Mouse (Mus musculus) midbrain, embryonic 10.5 days (tissue): ENCODE measurements around the gene Gm20388. TPM values are rescaled to one million over a fixed set of nuclear protein-coding genes. Genes with fewer than 3 reads are reported as not detected.

ENCODE experiments used
- DNase-seq: peaks from one replicate; pipeline ENCODE4 v3.0.0-alpha.2; 2017; ENCODE audit warnings: low spot score
- H3K27ac ChIP-seq: fragments of 300-500 bp; sonication (generic); replicated peaks from 2 replicates; pipeline ENCODE4 v1.5.1; 2016; ENCODE audit warnings: mild to moderate bottlenecking
- H3K27me3 ChIP-seq: fragments of 300-500 bp; sonication (generic); 2 replicates; pipeline ENCODE4 v1.6.1; 2016; ENCODE audit warnings: low read depth, mild to moderate bottlenecking; ENCODE audit not compliant: poor library complexity, severe bottlenecking
- H3K36me3 ChIP-seq: fragments of 300-500 bp; sonication (generic); 2 replicates; pipeline ENCODE4 v1.6.1; 2016; ENCODE audit warnings: mild to moderate bottlenecking, moderate library complexity
- H3K4me1 ChIP-seq: fragments of 300-500 bp; sonication (generic); 2 replicates; pipeline ENCODE4 v1.6.1; 2016
- H3K4me3 ChIP-seq: fragments of 300-500 bp; sonication (generic); 2 replicates; pipeline ENCODE4 v1.5.1; 2016; ENCODE audit warnings: mild to moderate bottlenecking, moderate library complexity
- H3K9me3 ChIP-seq: fragments of 300-500 bp; sonication (generic); replicated peaks from 2 replicates; pipeline ENCODE4 v1.6.1; 2016; ENCODE audit warnings: mild to moderate bottlenecking
- WGBS: fragments of 180-500 bp; shearing (Covaris S2); methylation state at CpG from one replicate; pipeline ENCODE4 v1.1.7; 2016; 5-methylcytosine and 5-hydroxymethylcytosine counted together
- polyA plus RNA-seq: library from polyadenylated mRNA; unstranded; fragments of >200 nt; fragmentation: Nextera tagmentation; extraction: Ambion mirVana; gene quantifications from 2 replicates; pipeline ENCODE4 v1.2.1, GENCODE M21; 2016

Gene Gm20388
- polyA plus RNA-seq, 1 experiment from 2014 or later: 7.1 TPM

DNA sequence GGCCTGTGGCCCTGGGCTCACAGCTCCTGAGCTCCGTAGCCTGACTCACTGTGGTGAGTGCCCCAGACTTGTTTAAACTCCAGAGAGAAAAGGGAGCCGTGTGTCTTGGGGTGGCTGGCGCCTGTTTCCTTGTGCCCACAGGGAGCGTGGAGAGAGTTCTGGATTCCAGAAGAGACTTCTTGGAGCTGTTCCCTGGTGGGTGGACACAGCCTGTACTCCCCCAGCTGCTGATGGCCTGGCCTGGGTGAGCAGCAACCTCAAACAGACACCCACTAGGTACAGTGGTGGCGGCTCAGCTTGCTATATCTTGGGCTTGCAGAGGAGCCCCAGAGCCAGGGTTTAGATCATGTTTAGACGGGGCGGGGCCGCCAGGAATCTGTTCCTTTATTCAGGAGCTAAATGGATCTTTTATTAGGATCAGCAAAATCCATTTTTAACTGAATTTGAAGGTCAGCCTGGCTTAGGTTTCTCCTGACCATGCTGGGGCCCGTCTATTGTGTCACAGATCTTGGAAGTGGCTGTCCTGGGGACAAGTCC lies 339.2 kb downstream of the Gm20388 start:
- Histone ChIP-seq H3K36me3 (peaks cover 7% of the 10 kb centered on the region), H3K4me1 (peaks cover 45% of the 10 kb centered on the region), H3K27me3 (no peaks in the 10 kb centered on the region), H3K9me3 (peaks cover 5% of the 10 kb centered on the region; the same call in 1 of the 2 replicates), H3K4me3 (no peak overlapping the region), H3K27ac (peak overlapping the region; percentile 64)
- WGBS: 88% methylated on average over 9 of the region's 9 CpGs
- DNase-seq: no peak

DNA sequence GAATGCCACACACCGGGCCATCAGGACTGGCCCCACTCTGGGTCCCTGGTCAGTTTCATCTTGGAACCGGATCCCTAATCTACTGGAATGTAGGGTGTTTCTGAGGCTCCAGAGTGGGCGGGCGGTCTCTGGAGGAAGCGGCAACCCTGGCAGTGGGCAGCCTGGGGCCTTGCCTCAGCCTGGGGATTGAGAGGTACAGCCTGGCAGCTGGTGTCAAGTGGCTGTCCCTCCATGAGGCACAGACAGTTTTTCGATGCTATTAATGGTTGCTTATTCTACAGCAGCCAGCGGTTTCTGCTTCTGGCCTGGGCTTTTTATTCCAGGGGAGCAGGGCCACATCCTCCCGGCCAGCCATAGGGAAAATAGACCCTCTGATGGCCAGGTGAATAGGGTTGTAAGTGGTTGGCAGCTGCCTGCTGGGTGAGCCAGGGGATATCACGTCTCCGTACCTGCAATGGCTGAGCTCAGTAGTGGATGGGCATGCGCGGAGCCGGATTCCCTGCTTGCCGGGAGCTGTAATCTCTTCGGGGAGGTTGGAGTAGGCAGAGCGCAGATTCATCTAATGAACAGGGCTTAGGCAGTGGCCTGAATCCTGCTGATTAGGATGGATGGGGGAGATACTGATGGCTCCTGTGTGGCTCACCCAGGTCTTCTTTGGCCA lies 340.2 kb downstream of the Gm20388 start:
- DNase-seq: no peak
- peak overlapping the region; percentile 69 for H3K27ac ChIP-seq
- 75% methylated on average over 16 of the region's 16 CpGs for WGBS
- no peak overlapping the region for H3K4me3 ChIP-seq
- H3K36me3 ChIP-seq: peaks cover 7% of the 10 kb centered on the region
- peaks cover 55% of the 10 kb centered on the region for H3K4me1 ChIP-seq
- H3K27me3 ChIP-seq: no peaks in the 10 kb centered on the region
- peaks cover 5% of the 10 kb centered on the region; the same call in 1 of the 2 replicates for H3K9me3 ChIP-seq

DNA sequence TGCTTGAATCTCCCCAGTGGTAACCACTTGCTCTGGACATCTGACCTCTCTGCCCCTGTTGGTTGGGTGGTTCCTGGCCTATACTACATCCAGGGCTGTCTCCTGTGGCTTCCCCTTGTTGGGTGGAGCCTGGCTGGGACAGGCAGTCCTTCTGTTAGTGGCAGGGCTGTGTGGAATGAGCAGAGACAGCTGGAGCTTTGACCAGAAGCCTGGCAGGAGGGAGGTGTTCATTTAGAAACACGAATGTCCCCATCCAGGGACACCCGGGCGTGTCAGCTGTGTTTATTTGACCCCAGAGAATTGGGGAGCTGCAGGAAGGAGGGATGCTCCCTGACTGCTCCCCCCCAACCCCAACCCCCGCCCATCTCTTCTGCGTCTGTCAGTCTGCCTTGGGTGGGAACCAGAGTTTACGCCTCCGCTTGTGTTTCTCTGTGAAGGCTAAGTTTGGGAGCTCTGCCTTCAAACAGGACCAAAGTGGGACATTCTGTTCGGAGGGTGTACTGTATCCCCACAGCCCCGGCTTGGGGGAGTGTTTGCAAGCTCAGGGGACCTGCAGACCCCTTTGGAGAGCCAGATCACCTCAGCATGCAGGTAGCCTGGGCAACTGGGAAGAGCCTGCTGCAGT lies 340.9 kb downstream of the Gm20388 start:
- H3K4me3 ChIP-seq: no peak overlapping the region
- H3K36me3 ChIP-seq: peaks cover 3% of the 10 kb centered on the region; the same call in 1 of the 2 replicates
- 71% methylated on average over 9 of the region's 9 CpGs for WGBS
- no peak for DNase-seq
- H3K27me3 ChIP-seq: no peaks in the 10 kb centered on the region
- H3K9me3 ChIP-seq: peaks cover 5% of the 10 kb centered on the region; the same call in 1 of the 2 replicates
- peaks cover 62% of the 10 kb centered on the region for H3K4me1 ChIP-seq
- peak overlapping the region; percentile 69 for H3K27ac ChIP-seq

DNA sequence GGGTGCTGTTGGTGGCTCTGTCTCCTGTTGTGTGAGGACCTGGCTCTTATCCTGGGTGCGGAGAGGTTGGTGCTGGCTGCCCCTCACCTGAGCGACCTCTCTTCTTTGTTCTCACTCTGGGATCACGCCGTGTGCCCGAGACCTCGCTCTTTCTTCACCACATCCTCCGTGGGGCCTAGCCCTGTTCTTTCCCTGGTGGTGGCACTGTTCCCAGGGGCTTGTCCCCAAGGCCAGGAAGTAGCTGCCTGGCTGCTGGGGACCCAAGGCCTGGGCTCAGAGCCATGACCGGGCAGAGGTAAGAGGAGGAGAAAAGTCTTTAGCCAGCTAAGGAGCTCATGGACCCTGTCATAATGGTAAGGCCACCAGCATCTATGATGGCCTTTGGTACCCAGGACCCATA lies 343.0 kb downstream of the Gm20388 start:
- H3K4me1 ChIP-seq: peaks cover 70% of the 10 kb centered on the region
- H3K27ac ChIP-seq: peak overlapping the region; percentile 65
- H3K9me3 ChIP-seq: no peaks in the 10 kb centered on the region
- H3K4me3 ChIP-seq: no peak overlapping the region
- no peaks in the 10 kb centered on the region for H3K27me3 ChIP-seq
- no peak for DNase-seq
- H3K36me3 ChIP-seq: no peaks in the 10 kb centered on the region
- WGBS: 85% methylated on average over 8 of the region's 8 CpGs

DNA sequence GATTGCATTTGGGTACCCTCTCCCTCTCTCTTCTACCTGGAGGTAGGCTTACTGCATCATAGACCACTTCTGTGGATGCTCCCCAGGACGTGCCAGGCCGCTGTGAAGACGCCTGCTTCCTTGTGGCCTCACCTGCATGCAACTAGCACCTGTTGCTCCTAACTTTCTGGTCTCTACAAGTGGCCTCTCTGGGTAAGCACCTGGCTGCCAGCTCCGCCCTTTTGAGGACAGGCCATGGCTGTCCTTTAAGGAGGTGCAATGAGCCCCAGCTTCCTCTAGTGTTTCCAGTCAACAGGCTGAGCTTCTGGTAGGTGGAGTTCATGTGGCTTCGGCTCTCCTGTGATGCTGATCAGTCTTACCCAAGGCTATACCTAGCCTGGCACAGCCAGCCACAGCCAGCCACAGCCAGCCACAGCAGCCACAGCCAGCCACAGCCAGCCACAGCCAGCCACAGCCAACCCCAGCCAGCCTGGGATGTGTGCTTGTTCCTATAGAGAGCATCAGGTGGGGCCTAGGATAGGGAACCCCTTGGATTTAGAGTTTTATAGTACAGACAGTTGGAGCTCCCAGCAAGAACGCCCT lies 344.9 kb downstream of the Gm20388 start:
- WGBS: 85% methylated on average over 6 of the region's 6 CpGs
- Histone ChIP-seq H3K27ac (peak overlapping the region; percentile 65), H3K9me3 (no peaks in the 10 kb centered on the region), H3K4me1 (peaks cover 73% of the 10 kb centered on the region), H3K4me3 (no peak overlapping the region), H3K36me3 (no peaks in the 10 kb centered on the region), H3K27me3 (no peaks in the 10 kb centered on the region)
- no peak for DNase-seq

DNA sequence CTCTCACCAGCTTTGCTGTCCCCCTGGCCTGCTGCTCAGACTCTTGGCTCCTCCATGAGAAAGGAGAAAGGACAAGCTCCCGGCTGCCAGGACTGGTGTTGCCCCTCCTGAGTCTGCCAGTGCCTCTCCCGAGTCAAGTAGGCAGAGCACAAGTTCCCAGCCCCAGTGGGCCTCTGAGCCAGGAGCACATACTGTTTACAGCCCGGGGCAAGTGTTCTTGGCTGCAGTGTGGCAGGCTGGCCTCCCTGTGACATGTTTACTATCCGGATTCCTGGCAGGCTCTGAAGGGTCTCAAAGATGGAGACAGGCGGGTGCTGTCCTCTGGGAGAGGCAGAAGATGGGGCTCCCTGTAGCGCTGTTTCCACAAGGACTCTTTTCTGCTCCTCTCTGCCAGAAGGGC lies 346.3 kb downstream of the Gm20388 start:
- Histone ChIP-seq H3K27me3 (no peaks in the 10 kb centered on the region), H3K27ac (peak overlapping the region; percentile 68), H3K4me3 (no peak overlapping the region), H3K36me3 (no peaks in the 10 kb centered on the region), H3K4me1 (peaks cover 73% of the 10 kb centered on the region), H3K9me3 (no peaks in the 10 kb centered on the region)
- no peak for DNase-seq
- 63% methylated on average over 6 of the region's 6 CpGs for WGBS

DNA sequence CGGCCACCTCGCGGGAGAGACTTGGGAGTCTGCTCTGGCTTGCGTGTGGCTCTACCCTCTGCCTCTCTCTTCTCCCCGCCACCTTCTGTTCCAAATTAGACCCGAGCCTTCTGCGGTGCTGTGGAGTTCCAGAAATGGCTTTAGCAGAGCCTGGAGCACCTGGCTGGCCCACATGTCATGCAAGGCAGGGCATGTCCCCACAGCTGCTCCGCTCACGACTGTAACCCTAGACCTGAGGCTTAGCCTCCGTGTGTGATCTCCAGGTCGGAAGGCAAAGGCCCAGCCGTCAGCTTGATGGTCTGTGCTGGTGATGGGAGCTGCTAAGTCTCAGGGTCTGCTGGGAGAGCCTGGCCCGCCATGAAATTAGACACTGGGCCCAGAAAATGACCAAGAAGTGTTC lies 348.6 kb downstream of the Gm20388 start:
- DNase-seq: no peak
- peak overlapping the region; percentile 50; the same call in 1 of the 2 replicates for H3K27ac ChIP-seq

DNA sequence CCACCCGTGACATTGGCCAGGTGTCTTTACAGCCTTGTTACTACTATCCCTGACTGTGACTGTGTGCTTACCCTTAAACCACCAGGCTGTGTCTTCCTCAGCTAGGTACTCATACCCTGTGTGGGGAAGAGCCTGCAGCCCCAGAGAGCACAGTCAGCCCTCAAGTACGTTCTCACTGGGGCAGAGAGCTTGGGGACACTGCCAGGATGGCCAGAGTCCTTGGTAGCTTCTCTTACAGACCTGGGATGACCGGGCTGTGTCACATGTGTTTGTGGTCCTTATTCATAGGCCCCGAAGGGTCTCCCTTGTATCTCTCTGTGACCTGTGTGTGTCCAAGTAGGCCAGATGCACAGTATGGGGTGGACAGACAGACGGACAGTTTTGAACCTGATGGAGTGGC lies 350.0 kb downstream of the Gm20388 start:
- WGBS: 85% methylated on average over 5 of the region's 5 CpGs
- Histone ChIP-seq H3K36me3 (no peaks in the 10 kb centered on the region), H3K27ac (peak overlapping the region; percentile 93), H3K4me3 (no peak overlapping the region), H3K27me3 (peaks cover 17% of the 10 kb centered on the region), H3K9me3 (no peaks in the 10 kb centered on the region), H3K4me1 (peaks cover 82% of the 10 kb centered on the region)
- DNase-seq: no peak

More for the DNA sequence above, 348.6 kb downstream of the Gm20388 start:
- H3K4me1 ChIP-seq: peaks cover 82% of the 10 kb centered on the region
- H3K27me3 ChIP-seq: peaks cover 17% of the 10 kb centered on the region
- H3K4me3 ChIP-seq: no peak overlapping the region
- H3K36me3 ChIP-seq: no peaks in the 10 kb centered on the region
- 86% methylated on average over 13 of the region's 13 CpGs for WGBS
- no peaks in the 10 kb centered on the region for H3K9me3 ChIP-seq

DNA sequence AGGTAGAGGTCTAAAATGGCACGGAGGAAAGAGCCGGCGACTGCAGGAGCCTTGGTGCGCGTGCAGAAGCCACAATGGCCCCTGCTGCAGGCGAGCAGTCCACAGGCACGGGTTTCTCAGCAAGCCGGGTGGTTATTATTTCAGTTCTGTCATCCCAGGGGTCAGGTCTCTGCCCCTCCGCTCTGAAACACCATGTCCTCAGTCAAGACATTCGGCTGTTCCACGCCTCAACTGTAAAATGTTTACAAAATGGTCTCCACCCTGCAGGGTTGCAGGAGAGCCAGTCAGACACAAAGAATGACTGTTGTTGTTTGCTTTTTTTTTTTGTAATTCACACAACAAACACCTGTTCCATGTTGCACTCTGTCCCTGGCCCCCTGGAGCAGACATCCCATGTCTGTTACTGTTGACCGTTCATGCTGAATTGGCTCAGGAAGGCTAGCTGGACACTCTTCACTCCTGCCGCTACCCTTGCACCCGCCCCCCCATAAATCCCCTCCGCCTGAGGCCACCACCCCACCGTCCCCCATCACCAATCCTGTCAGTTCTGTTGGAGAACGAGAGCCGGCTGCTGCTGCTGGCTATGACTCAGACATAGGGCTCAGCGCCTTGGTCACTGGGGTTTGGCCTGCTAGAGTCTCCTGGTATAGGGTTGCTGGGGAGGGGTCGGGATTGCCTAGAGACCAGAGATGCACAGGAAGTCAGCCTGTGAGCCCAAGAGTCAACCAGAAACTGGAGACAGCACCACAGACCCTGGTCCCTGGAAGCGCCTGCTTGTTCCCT lies 350.9 kb downstream of the Gm20388 start:
- Histone ChIP-seq H3K36me3 (no peaks in the 10 kb centered on the region), H3K9me3 (no peaks in the 10 kb centered on the region), H3K4me1 (peaks cover 82% of the 10 kb centered on the region), H3K27ac (peak overlapping the region; percentile 93), H3K27me3 (peaks cover 17% of the 10 kb centered on the region), H3K4me3 (no peak overlapping the region)
- no peak for DNase-seq
- 51% methylated on average over 21 of the region's 21 CpGs for WGBS

DNA sequence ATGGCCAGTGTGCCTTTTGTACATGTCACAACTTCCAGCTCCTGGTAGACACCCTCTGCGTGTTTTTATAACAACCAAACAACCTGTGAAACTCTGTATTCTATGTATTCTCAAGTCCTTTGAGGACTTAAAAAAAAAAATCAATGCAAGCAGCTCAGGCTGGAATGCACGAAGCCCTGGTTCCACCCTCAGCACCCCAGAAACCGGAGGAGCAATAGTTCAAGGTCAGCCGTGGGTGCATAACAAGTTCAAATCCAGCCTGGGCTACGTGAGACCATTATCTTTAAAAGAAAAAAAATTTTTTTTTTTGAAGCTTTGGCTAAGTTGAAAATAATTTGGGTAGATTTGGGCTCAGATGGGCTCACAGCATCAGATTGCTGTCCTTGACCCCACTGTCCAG lies 353.2 kb downstream of the Gm20388 start:
- no peaks in the 10 kb centered on the region for H3K36me3 ChIP-seq

DNA sequence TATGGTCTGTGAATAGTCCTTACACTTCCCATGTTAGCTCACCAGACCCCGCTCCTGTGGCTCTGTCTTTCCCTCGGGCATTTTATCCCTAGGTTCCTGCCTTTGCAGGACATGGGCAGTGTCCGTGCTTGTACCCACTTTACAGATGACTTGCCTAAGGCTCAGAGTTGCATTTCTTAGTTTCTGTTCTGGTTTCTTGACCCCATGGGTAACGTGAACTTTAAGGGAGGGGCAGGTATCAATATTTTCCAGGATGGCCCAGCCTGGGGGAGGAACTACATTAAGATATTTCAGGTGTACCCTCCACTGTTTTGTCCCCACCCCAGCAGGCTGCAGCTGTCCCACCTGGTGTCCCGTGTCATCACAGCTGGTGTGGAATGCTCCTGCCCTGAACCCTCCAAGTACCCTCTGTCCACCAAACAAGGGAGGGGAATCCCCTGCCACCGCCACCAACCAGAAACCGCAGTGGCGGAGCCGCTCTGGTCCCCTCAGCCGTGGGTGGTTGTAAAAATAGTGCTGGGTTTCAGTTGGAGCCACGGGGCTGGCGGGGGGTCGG lies 353.8 kb downstream of the Gm20388 start:
- H3K4me3 ChIP-seq: peak overlapping the region; percentile 34
- peaks cover 99% of the 10 kb centered on the region for H3K4me1 ChIP-seq
- H3K36me3 ChIP-seq: no peaks in the 10 kb centered on the region
- H3K27me3 ChIP-seq: peaks cover 22% of the 10 kb centered on the region
- DNase-seq: peak; percentile 70
- no peaks in the 10 kb centered on the region for H3K9me3 ChIP-seq
- WGBS: 44% methylated on average over 13 of the region's 13 CpGs
- H3K27ac ChIP-seq: peak overlapping the region; percentile 93

More for the DNA sequence above, 353.2 kb downstream of the Gm20388 start:
- no peak for DNase-seq
- no peaks in the 10 kb centered on the region for H3K9me3 ChIP-seq
- peaks cover 22% of the 10 kb centered on the region for H3K27me3 ChIP-seq
- no peak overlapping the region for H3K4me3 ChIP-seq
- H3K27ac ChIP-seq: peak overlapping the region; percentile 93
- peaks cover 98% of the 10 kb centered on the region for H3K4me1 ChIP-seq
- 91% methylated on average over 5 of the region's 5 CpGs for WGBS

DNA sequence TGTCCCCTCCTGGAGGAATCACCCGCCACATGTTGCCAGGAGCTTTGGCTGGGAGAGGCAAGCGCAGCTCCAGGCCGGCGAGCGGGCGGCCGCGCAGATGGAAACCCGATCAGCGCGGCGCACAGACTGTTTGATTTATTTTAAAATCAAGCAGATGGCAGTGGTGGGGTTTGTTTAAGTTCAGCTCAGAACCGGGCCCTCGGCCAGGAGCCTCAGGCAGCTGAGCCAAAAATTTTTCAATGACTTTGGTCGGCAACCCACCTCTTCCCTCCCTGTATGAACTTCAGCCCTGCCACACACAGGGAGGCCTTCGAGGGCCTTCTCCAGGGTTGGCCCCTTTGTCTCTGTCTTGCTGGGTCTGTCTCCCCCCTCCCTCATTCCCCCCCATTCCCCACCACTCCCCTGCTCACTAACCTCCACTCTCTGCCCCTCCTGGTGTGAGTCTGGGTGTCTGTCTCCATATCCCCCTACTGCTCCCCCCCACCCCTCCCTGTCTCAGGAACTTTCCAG lies 354.4 kb downstream of the Gm20388 start:
- Histone ChIP-seq H3K4me3 (peak overlapping the region; percentile 34), H3K27me3 (peaks cover 24% of the 10 kb centered on the region), H3K36me3 (no peaks in the 10 kb centered on the region), H3K27ac (peak overlapping the region; percentile 93), H3K4me1 (peaks cover 98% of the 10 kb centered on the region), H3K9me3 (no peaks in the 10 kb centered on the region)
- peak; percentile 72 for DNase-seq
- WGBS: 2% methylated on average over 16 of the region's 16 CpGs
